Mouse (Mus musculus) megakaryocyte, embryonic 14.5 days (primary cell): ENCODE data around the gene Treh. TPM values are rescaled to one million over a fixed set of nuclear protein-coding genes. Genes with fewer than 3 reads are reported as not detected.
"Not testable (repeated sequence)": the region's sequence is repeated elsewhere in the genome, so short reads cannot be mapped to it uniquely, and the experiment has no call there.

ENCODE experiments used
- H3K27me3 ChIP-seq: replicated peaks from 2 replicates; pipeline ENCODE3; 2012; ENCODE audit warnings: inconsistent platforms
- H3K36me3 ChIP-seq: replicated peaks from 2 replicates; pipeline ENCODE3; 2012; ENCODE audit warnings: low read length, inconsistent platforms, mixed read lengths
- H3K4me1 ChIP-seq: 2 replicates; pipeline ENCODE4 v1.6.1; 2012; ENCODE audit warnings: inconsistent platforms
- H3K4me3 ChIP-seq: replicated peaks from 2 replicates; pipeline ENCODE3; 2012; ENCODE audit warnings: moderate library complexity, mild to moderate bottlenecking, inconsistent platforms
- H3K9me3 ChIP-seq: 2 replicates; pipeline ENCODE4 v1.6.1; 2012; ENCODE audit warnings: inconsistent platforms
- FLI1 ChIP-seq: IDR thresholded peaks from 2 replicates; pipeline ENCODE4 v1.6.1; 2012; ENCODE audit warnings: low read length, inconsistent platforms, mixed read lengths
- GATA1 ChIP-seq: IDR thresholded peaks from 3 replicates; pipeline ENCODE4 v1.6.1; 2012; ENCODE audit warnings: mixed read lengths, low read length, inconsistent platforms, borderline replicate concordance
- polyA plus RNA-seq: library from polyadenylated mRNA; stranded (reverse); fragments of >175 nt; gene quantifications from 2 replicates; pipeline ENCODE4 v1.2.3, GENCODE M21; 2012; ENCODE audit warnings: low replicate concordance; ENCODE audit not compliant: insufficient read depth

The Treh gene
- polyA plus RNA-seq: not detected in 2 replicates

GRCm38 (mm10) chr9:44673005-44673404 is at the start of gene Treh:
TSS of gene Treh (plus strand) at chr9:44673233.
- Histone ChIP-seq H3K9me3 (peaks cover 29% of the 10 kb centered on the region), H3K4me1 (peaks cover 14% of the 10 kb centered on the region), H3K36me3 (no peaks in the 10 kb centered on the region), H3K4me3 (peak within 1 kb of the TSS; percentile 18), H3K27me3 (peaks cover 66% of the 10 kb centered on the region)
- TF ChIP-seq FLI1 (no peak), GATA1 (no peak)

- peaks cover 97% of the 10 kb centered on the region for H3K36me3 ChIP-seq
- TF ChIP-seq FLI1 (no peak), GATA1 (no peak)
- H3K4me1 ChIP-seq: peaks cover 19% of the 10 kb centered on the region
- no peaks in the 10 kb centered on the region for H3K27me3 ChIP-seq
- H3K4me3 ChIP-seq: no peak overlapping the region
- no peaks in the 10 kb centered on the region for H3K9me3 ChIP-seq
Observed at GRCm38 (mm10) chr9:44624390-44624789, 48.6 kb upstream of the Treh start.

GRCm38 (mm10) chr9:44626268-44626667 is 46.8 kb upstream of the Treh start:
- TF ChIP-seq FLI1 (no peak), GATA1 (no peak)
- H3K4me3 ChIP-seq: no peak overlapping the region

GRCm38 (mm10) chr9:44637551-44638169 is 35.4 kb upstream of the Treh start:
- peaks cover 65% of the 10 kb centered on the region for H3K36me3 ChIP-seq
- TF ChIP-seq FLI1 (no peak), GATA1 (no peak)
- no peak overlapping the region for H3K4me3 ChIP-seq
- H3K4me1 ChIP-seq: peaks cover 7% of the 10 kb centered on the region; the same call in 1 of the 2 replicates
- H3K27me3 ChIP-seq: no peaks in the 10 kb centered on the region
- H3K9me3 ChIP-seq: no peaks in the 10 kb centered on the region

More at GRCm38 (mm10) chr9:44626268-44626667, 46.8 kb upstream of the Treh start:
- no peaks in the 10 kb centered on the region for H3K27me3 ChIP-seq
- H3K4me1 ChIP-seq: peaks cover 6% of the 10 kb centered on the region
- no peaks in the 10 kb centered on the region for H3K9me3 ChIP-seq
- peaks cover 99% of the 10 kb centered on the region for H3K36me3 ChIP-seq

- H3K27me3 ChIP-seq, H3K4me3 ChIP-seq, H3K4me1 ChIP-seq, H3K9me3 ChIP-seq: not testable (repeated sequence)
- H3K36me3 ChIP-seq: peaks cover 55% of the 10 kb centered on the region
Observed at GRCm38 (mm10) chr9:44638726-44639125, 34.3 kb upstream of the Treh start.

GRCm38 (mm10) chr9:44640028-44640427 is 33.0 kb upstream of the Treh start:
- H3K27me3 ChIP-seq, H3K9me3 ChIP-seq, H3K4me1 ChIP-seq, H3K4me3 ChIP-seq: not testable (repeated sequence)
- peaks cover 42% of the 10 kb centered on the region for H3K36me3 ChIP-seq

GRCm38 (mm10) chr9:44640646-44641357 is 32.2 kb upstream of the Treh start:
- no peak overlapping the region for H3K4me3 ChIP-seq
- no peaks in the 10 kb centered on the region for H3K27me3 ChIP-seq
- peaks cover 34% of the 10 kb centered on the region for H3K36me3 ChIP-seq
- 0 out of 2 replicates have a peak, but pooled peaks cover 5% of the 10 kb centered on the region for H3K9me3 ChIP-seq
- TF ChIP-seq GATA1 (no peak), FLI1 (no peak)
- peaks cover 15% of the 10 kb centered on the region for H3K4me1 ChIP-seq

GRCm38 (mm10) chr9:44641616-44642015 is 31.4 kb upstream of the Treh start:
- TF ChIP-seq GATA1 (no peak), FLI1 (no peak)
- no peaks in the 10 kb centered on the region for H3K27me3 ChIP-seq
- H3K36me3 ChIP-seq: peaks cover 26% of the 10 kb centered on the region
- peaks cover 23% of the 10 kb centered on the region for H3K4me1 ChIP-seq
- H3K4me3 ChIP-seq: no peak overlapping the region
- H3K9me3 ChIP-seq: 0 out of 2 replicates have a peak, but pooled peaks cover 5% of the 10 kb centered on the region

GRCm38 (mm10) chr9:44643103-44643502 is 29.9 kb upstream of the Treh start:
- Histone ChIP-seq H3K9me3 (0 out of 2 replicates have a peak, but pooled peaks cover 5% of the 10 kb centered on the region), H3K27me3 (no peaks in the 10 kb centered on the region), H3K4me1 (peaks cover 18% of the 10 kb centered on the region), H3K36me3 (peaks cover 12% of the 10 kb centered on the region), H3K4me3 (no peak overlapping the region)
- no peak for TF ChIP-seq FLI1
- no peak for TF ChIP-seq GATA1

- Histone ChIP-seq H3K27me3 (peaks cover 4% of the 10 kb centered on the region), H3K4me3 (no peak overlapping the region), H3K9me3 (0 out of 2 replicates have a peak, but pooled peaks cover 5% of the 10 kb centered on the region), H3K4me1 (peaks cover 22% of the 10 kb centered on the region), H3K36me3 (peaks cover 3% of the 10 kb centered on the region)
- TF ChIP-seq FLI1 (no peak), GATA1 (no peak)
Observed at GRCm38 (mm10) chr9:44644186-44644585, 28.8 kb upstream of the Treh start.
